Mouse (Mus musculus): ENCODE results near the gene Micall1.

DNA sequence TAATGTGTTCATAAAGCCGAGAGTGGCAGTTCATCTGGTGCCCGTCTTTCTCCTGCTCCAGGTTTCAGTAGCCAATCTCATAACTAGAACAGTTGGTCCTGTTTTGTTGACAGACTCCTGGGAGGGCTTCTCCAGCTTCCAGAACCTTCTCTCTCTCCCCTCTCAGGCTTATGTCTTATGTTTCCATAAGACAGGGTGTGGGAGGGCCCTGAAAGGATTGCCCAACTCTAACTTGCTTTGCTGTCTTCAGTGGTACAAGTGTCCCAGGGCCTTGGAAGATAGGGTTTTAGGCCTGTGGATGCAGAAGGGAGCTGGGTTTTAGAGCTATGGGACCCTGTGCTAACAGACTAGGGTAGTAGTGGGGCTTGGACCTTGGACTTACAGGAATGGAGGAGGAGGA, 1.8 kb downstream of the Micall1 start:
- TF ChIP-seq CTCF (conservative IDR thresholded peaks at IDR 0.05; ENCODE audit: low read length) = no peak
- TF ChIP-seq POU5F1 (IDR thresholded peaks at IDR 0.05; ENCODE audit: borderline replicate concordance, low read length) = no peak

Data from E14TG2a.4 (cell line).